Mouse (Mus musculus) erythroblast, adult 5-6 weeks (primary cell): Measurements from ENCODE around the gene Hpn. TPM values are rescaled to one million over a fixed set of nuclear protein-coding genes. Genes with fewer than 3 reads are reported as not detected.

Source experiments
- ATAC-seq: replicated peaks from 2 replicates; pipeline ENCODE4 v1.8.0; 2016; ENCODE audit warnings: moderate number of reproducible peaks, mild to moderate bottlenecking, moderate TSS enrichment, inconsistent platforms; ENCODE audit not compliant: poor library complexity, low FRiP score, severe bottlenecking
- total RNA-seq, 2 experiments: library from RNA; stranded (forward) in 1 of 2; stranded (reverse) in 1 of 2; fragments of 150-400 nt in 1 of 2; fragments of 200-764, 138-1000 nt in 1 of 2; gene quantifications; 2 replicates each; pipeline versions ENCODE4 v1.2.3 to v1.2.4; 2015 to 2017; ENCODE audit warnings: low replicate concordance in 2 of 2

Hpn gene
- total RNA-seq, 2 experiments from 2014 or later = 0.77 to 4.0 TPM

DNA sequence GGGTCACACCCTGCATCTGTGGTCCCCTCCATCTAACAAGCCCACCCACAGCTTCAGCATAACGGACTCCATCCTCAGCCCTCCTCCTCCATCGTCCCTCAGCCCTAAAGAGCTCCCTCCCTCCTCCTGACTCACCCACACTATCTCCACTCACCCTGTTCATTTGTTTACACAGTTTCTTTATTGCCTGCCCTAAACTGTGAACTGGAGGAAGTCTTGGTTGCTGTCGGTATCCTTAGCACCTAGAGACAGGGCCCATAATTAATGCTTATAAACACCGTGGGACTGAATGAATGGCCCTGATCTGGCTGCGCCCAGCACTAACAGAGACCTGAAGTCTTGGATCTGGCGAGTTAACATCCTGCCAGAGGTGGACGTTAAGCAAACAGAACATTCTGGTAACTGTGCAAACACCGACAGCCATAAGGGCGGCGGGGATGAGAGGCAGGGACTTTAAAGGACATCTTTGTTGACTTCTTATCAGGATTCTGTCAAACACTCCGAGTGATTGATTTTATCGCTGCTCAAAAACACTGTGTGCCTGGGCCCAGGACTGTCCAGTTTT, 30.6 kb upstream of the Hpn start:
- no peak for ATAC-seq

DNA sequence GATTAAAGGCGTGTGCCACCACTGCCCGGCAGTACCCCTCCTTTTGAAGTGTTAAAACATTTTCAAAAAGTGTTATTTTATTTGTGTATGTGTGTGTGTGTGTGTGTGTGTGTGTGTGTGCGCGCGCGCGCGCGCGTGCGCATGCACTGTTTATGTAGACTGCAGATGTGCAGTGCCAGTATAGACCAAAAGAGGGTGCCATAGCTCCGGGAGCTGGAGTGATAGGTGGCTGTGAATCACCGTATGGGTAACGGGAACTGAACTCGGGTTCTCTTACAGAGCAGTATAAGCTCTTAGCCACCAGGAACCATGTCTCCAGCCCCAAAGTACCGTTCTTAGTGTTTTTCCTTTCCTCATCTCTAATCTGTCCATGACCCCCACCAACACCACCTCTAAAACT, 29.8 kb upstream of the Hpn start:
- ATAC-seq = no peak

DNA sequence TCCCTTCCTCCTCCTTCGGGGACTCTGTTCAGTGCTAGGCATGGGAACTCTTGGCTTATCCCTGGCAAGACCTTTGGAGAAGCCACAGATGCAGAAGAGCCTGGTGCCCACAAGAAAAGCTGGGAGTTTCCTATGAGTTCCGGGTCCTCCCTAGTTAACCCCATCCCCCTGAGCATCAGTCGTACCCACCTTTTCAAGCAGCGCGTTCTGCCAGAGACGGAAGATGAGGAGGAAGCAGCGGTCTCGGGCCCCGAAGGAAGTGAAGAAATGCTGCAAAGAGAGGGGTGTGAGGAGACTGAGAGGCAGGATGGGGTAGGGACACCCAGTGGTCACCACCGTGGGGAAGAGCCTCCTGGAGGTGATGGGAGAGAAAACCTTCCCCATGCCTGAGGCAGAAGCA, 25.9 kb upstream of the Hpn start:
- no peak for ATAC-seq

DNA sequence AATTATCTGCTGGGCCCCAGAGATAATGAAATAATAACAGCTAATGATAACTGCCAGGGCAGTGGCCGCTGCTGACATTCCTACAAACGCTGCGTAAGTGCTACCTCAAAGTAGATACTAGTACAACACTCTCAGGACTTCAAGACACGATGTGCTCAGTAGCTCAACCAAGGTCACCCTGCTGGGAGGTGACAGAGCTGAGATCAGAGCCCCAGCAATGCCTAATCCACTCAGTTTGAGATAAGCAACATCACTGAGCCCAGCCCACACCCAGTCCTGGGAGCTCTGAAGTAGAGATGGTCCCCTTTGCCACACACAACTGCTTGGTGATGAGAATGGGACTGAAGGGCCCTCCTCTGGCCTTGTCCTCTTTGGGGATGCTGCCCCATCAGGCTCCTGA, 25.2 kb upstream of the Hpn start:
- no peak for ATAC-seq

DNA sequence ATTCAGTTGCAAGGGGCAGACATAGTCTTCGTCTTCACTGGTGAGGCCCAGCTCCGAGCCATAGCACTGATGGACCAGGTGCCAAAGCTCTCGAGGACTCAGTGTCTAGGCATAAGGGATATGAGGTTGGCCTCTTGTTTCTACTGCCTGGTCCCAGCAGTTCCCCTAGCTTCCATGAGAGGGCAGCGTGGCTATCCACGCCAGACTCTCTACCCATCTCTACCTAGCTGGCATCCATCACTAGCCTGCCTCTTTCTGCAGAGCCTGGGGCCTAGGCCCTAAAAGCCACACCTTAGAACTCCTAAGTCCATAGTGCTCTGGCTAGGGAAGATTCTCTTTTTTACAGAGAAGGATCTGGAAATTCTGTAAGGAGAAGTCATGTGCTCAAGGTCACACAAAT, 24.7 kb upstream of the Hpn start:
- no peak for ATAC-seq

DNA sequence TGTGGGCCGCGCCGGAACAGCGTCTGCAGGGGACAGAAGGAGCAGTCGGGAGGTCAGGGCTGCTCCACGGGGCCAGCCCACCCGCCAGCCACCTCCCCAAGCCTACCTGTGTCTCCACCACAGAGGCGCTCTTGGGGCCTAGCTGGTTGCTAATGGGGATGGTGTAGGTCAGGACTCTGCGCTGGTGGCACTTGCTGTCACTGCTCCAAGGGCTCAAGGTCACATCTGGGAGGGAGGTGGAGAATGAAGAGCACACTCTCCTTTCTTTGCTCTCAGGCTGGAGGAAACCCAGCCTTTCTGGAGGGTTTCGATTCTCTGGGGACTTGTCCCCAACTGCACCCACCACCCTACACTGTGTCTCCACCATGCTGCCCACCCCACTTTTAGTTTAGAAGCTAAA, 20.6 kb upstream of the Hpn start:
- ATAC-seq = no peak

- no peak for ATAC-seq
These were observed 16.8 kb upstream of the Hpn start for GRCm38 (mm10) chr7:31131866-31132265.

GRCm38 (mm10) chr7:31130841-31131240, 15.8 kb upstream of the Hpn start:
- ATAC-seq = peak; percentile 60

DNA sequence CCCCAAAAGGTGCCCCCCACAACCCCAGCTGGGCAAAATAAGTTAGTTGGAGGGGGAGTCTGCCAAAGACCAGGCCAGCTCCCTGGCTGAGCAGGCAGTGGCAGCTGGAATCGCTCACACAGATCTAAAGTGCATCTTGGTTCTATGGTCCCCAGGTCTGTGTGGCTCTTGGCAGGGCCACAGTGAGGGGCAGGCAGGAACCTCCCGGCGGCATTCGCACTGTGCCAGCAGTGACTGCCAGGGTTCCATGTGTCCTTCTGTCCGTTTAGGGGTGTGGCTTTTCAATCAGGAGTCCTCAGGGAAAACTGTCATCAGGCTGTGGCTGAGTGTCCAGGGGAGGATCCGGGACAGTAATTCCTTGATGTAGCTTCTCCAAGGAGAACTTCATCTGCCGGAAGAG, 15.1 kb upstream of the Hpn start:
- ATAC-seq = no peak

- no peak for ATAC-seq
These were observed 13.1 kb upstream of the Hpn start for GRCm38 (mm10) chr7:31128157-31128705.

GRCm38 (mm10) chr7:31126851-31127724, 12.0 kb upstream of the Hpn start, which contains the start of gene Scn1b:
Scn1b (minus strand) TSS chr7:31127003.
- ATAC-seq = no peak

GRCm38 (mm10) chr7:31126211-31126751, 11.2 kb upstream of the Hpn start:
- ATAC-seq = no peak

- no peak for ATAC-seq
These were observed 10.0 kb upstream of the Hpn start for GRCm38 (mm10) chr7:31125116-31125515.

DNA sequence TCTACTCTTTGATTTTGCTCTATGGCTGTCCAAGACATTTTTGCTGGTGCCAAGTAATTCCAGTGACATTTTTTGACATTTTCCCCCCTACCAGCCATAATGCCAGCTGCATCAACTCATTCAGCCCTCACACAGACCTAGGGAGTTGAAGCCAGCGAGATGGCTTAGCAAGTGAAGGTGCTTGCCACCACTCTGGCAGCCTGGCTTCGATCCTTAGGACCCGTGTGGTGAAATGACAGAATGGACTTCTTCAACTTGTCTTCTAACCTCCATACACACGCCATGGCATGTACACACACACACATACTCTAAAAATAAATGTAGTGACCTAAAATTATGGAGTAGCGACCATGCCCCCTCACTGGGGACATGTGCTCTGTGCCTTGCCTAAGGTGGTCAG, 9.3 kb upstream of the Hpn start:
- no peak for ATAC-seq

GRCm38 (mm10) chr7:31123697-31124096, 8.6 kb upstream of the Hpn start:
- no peak for ATAC-seq

GRCm38 (mm10) chr7:31122641-31123631, 7.8 kb upstream of the Hpn start:
- ATAC-seq = no peak

- ATAC-seq = no peak
These were observed 4.5 kb upstream of the Hpn start for GRCm38 (mm10) chr7:31119556-31119955.

DNA sequence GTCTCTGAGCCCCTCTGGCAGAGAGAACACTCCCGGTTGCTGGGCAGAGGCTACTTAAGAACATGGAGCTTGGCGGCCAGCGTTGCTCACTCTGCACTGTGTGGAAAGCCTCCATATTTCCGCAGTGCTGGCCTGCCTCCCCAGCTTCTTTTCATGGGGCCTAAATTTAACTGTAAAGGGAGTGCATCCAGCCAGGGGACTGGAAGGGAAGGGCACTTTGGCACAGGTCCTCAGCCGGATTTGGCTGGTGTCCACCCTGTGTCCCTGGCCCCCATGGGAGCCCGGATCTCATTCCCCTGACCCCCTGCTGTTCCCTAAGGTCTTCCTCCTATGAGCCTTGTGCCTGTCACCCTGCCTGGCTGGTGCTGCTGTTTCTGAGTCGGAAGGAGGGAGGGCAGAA, 3.4 kb upstream of the Hpn start:
- no peak for ATAC-seq

DNA sequence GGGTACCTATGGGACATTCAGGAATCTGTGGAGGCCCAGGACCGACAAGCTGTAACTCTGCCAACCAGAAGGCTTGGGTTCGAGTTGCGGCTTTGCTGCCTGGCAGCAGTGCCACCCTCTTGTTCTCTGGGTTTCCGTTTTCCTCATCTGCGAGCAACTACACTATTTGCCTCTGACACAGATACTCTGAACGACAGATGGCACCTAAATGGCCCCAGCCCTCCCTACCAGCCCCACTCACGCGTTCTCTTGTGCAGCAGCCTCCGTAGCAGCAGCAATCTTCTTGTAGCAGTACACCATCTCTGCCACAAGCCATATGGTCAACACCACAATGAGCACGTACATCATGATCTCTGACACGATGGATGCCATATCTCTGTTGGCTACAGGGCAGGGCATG, 2.4 kb upstream of the Hpn start:
- no peak for ATAC-seq

GRCm38 (mm10) chr7:31116721-31117145, 1.6 kb upstream of the Hpn start:
- ATAC-seq = no peak
